Mouse (Mus musculus): ENCODE measurements around the gene Figla. TPM values are rescaled to one million over a fixed set of nuclear protein-coding genes. Genes with fewer than 3 reads are reported as not detected.

The Figla gene
- polyA plus RNA-seq (2012; rRNA removed; ENCODE audit: low replicate concordance) = not detected in 2 replicates

GRCm38 (mm10) chr6:86015871-86016270 is at the start of gene Figla:
Gene Figla, plus strand, starts transcription at chr6:86016171.

GRCm38 (mm10) chr6:86028601-86029322 is 12.8 kb downstream of the Figla start, which contains the start of gene Add2:
Gene Add2, plus strand, starts transcription at chr6:86028681.

Other genes with a start within 250 kb of the Figla start
- 0.87 and 0.99 TPM in 2 replicates for gene Nat8f6, start 195.2 kb upstream of the Figla start, polyA plus RNA-seq (2012; rRNA removed; ENCODE audit: low replicate concordance)
- not detected in 2 replicates for gene Nat8f5, start 195.2 kb upstream of the Figla start, polyA plus RNA-seq (2012; rRNA removed; ENCODE audit: low replicate concordance)
- gene Nat8, start 184.1 kb upstream of the Figla start, polyA plus RNA-seq (2012; rRNA removed; ENCODE audit: low replicate concordance) = 0.18 TPM in 1 of 2 replicates, not detected in the other
- 0.15 TPM in 1 of 2 replicates, not detected in the other for gene Nat8f2, start 147.0 kb upstream of the Figla start, polyA plus RNA-seq (2012; rRNA removed; ENCODE audit: low replicate concordance)
- gene Nat8f4, start 111.3 kb upstream of the Figla start, polyA plus RNA-seq (2012; rRNA removed; ENCODE audit: low replicate concordance) = 0.75 and 1.6 TPM in 2 replicates
- gene Tprkb, start 104.3 kb upstream of the Figla start, polyA plus RNA-seq (2012; rRNA removed; ENCODE audit: low replicate concordance) = 16.0 and 20.3 TPM in 2 replicates
- 10.6 and 12.9 TPM in 2 replicates for gene Nat8f1, start 100.5 kb upstream of the Figla start, polyA plus RNA-seq (2012; rRNA removed; ENCODE audit: low replicate concordance)
- gene Dusp11, start 54.5 kb upstream of the Figla start, polyA plus RNA-seq (2012; rRNA removed; ENCODE audit: low replicate concordance) = 34.6 and 50.5 TPM in 2 replicates
- gene Add2, start 12.5 kb downstream of the Figla start, polyA plus RNA-seq (2012; rRNA removed; ENCODE audit: low replicate concordance) = 0.10 and 0.93 TPM in 2 replicates
- gene Tgfa, start 179.1 kb downstream of the Figla start, polyA plus RNA-seq (2012; rRNA removed; ENCODE audit: low replicate concordance) = 0.44 and 7.1 TPM in 2 replicates

Data from subcutaneous adipose tissue, adult 2 months (tissue).